Mouse (Mus musculus) forebrain, postnatal 0 days (tissue): ENCODE data around the gene Rem1. TPM values are rescaled to one million over a fixed set of nuclear protein-coding genes. Genes with fewer than 3 reads are reported as not detected.

Source experiments
- ATAC-seq: fragments of 200-750 bp; cut with Nextera tagmentation; 2 replicates; pipeline ENCODE4 v1.8.0; 2017; ENCODE audit warnings: mild to moderate bottlenecking, moderate library complexity
- DNase-seq: peaks from one replicate; pipeline ENCODE4 v3.0.0-alpha.2; 2015
- H3K27ac ChIP-seq: fragments of 300-500 bp; sonication (generic); 2 replicates; pipeline ENCODE4 v1.5.1; 2014; ENCODE audit warnings: low read depth, mild to moderate bottlenecking, antibody characterized with exemption, low read length, moderate library complexity, mixed read lengths
- H3K27me3 ChIP-seq: fragments of 300-500 bp; sonication (generic); 2 replicates; pipeline ENCODE4 v1.6.1; 2014; ENCODE audit warnings: mild to moderate bottlenecking, low read length, mixed read lengths; ENCODE audit not compliant: insufficient read depth
- H3K36me3 ChIP-seq: fragments of 300-500 bp; sonication (generic); 2 replicates; pipeline ENCODE4 v1.6.1; 2014; ENCODE audit warnings: mild to moderate bottlenecking, moderate library complexity; ENCODE audit not compliant: insufficient read depth
- H3K4me1 ChIP-seq: fragments of 300-500 bp; sonication (generic); 2 replicates; pipeline ENCODE4 v1.6.1; 2014; ENCODE audit warnings: antibody characterized with exemption; ENCODE audit not compliant: insufficient read depth
- H3K4me2 ChIP-seq: fragments of 300-500 bp; sonication (generic); 2 replicates; pipeline ENCODE4 v1.6.1; 2014; ENCODE audit warnings: low read depth, mild to moderate bottlenecking, moderate library complexity
- H3K4me3 ChIP-seq: fragments of 300-500 bp; sonication (generic); 2 replicates; pipeline ENCODE4 v1.5.1; 2014; ENCODE audit warnings: low read depth, low read length, mixed read lengths
- H3K9ac ChIP-seq: fragments of 300-500 bp; sonication (generic); 2 replicates; pipeline ENCODE4 v1.6.1; 2014; ENCODE audit warnings: mild to moderate bottlenecking
- H3K9me3 ChIP-seq: fragments of 300-500 bp; sonication (generic); 2 replicates; pipeline ENCODE4 v1.6.1; 2016; ENCODE audit warnings: low read length
- CTCF ChIP-seq: sonication (generic); IDR thresholded peaks from 2 replicates; pipeline ENCODE4 v1.5.1; 2016; ENCODE audit warnings: antibody characterized with exemption, control low read depth, low read depth
- WGBS: fragments of 180-500 bp; shearing (Covaris S2); extraction: QIAGEN DNeasy Blood & Tissue Kit; methylation state at CpG from one replicate; pipeline ENCODE4 v1.1.7; 2014; 5-methylcytosine and 5-hydroxymethylcytosine counted together
- polyA plus RNA-seq: library from polyadenylated mRNA; unstranded; fragments of >200 nt; fragmentation: Nextera tagmentation; extraction: Ambion mirVana; gene quantifications from 2 replicates; pipeline ENCODE4 v1.2.1, GENCODE M21; 2015
- total RNA-seq: library from RNA; depleted of rRNA; stranded (reverse); fragments of >200 nt; gene quantifications from 2 replicates; pipeline ENCODE4 v1.2.3, GENCODE M21; 2014

Rem1 gene
- total and polyA plus RNA-seq, 2 experiments from 2014 or later = 0.53 to 2.7 TPM

- Histone ChIP-seq H3K9ac (no peak overlapping the region), H3K27ac (no peak overlapping the region), H3K27me3 (no peaks in the 10 kb centered on the region), H3K36me3 (no peaks in the 10 kb centered on the region), H3K4me2 (no peak overlapping the region), H3K4me3 (no peak overlapping the region), H3K9me3 (no peaks in the 10 kb centered on the region), H3K4me1 (no peaks in the 10 kb centered on the region)
- no peak for ATAC-seq
- DNase-seq = no peak
- whole genome bisulfite sequencing = 90% methylated on average over 6 of the region's 6 CpGs
- TF ChIP-seq CTCF = no peak
These were observed 26.7 kb upstream of the Rem1 start for GRCm38 (mm10) chr2:152600076-152600475.

DNA sequence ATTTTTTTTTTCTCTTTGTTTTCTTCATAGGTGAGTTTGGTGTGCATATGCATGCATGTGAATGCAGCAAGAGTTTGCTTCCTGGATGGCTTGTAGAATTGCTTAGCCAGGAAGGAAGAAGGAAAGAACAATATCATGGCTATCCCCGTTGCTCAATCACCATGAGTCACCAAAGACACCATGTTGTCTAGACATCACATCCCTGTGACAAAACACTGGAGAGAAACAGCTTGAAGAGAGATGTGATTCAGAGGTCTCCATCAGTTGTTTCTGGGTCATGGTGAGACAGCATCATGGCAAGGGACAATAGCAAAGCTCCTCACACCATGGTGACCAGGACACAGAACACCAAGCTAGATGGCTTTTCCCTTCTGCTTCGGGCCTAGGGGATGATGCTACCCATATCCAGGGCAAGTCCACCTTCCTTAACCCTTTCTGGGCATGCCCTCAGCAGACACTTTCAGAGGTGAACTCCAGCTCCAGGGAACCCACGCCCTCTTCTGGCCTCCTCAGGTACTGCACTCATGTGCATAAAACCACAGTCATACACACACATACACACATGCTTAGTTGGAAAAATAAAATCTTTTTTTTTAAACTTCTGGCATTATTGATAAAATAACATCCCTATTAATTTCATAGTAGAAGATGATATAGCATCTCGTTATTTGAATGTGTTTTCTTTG is 25.3 kb upstream of the Rem1 start:
- Histone ChIP-seq H3K4me3 (no peak overlapping the region), H3K27ac (no peak overlapping the region), H3K9ac (no peak overlapping the region), H3K9me3 (no peaks in the 10 kb centered on the region), H3K4me2 (no peak overlapping the region), H3K4me1 (no peaks in the 10 kb centered on the region), H3K27me3 (no peaks in the 10 kb centered on the region), H3K36me3 (no peaks in the 10 kb centered on the region)
- WGBS = 72% methylated on average over 4 of the region's 4 CpGs
- TF ChIP-seq CTCF = peak; percentile 35
- no peak for ATAC-seq
- no peak for DNase-seq

GRCm38 (mm10) chr2:152604057-152604456 is 22.7 kb upstream of the Rem1 start, which contains the start of gene Defb36:
Gene Defb36, plus strand, starts transcription at chr2:152604327.
- peak; percentile 43 for TF ChIP-seq CTCF
- H3K9ac ChIP-seq = no peak within 1 kb of the TSS
- ATAC-seq (no peak), DNase-seq (no peak)
- H3K4me2 ChIP-seq = no peak within 1 kb of the TSS
- no peaks in the 10 kb centered on the region for H3K27me3 ChIP-seq
- no peaks in the 10 kb centered on the region for H3K4me1 ChIP-seq
- no peaks in the 10 kb centered on the region for H3K36me3 ChIP-seq
- no peak within 1 kb of the TSS for H3K4me3 ChIP-seq
- 83% methylated on average over 15 of the region's 15 CpGs for WGBS
- H3K27ac ChIP-seq = no peak within 1 kb of the TSS
- H3K9me3 ChIP-seq = no peaks in the 10 kb centered on the region; the same call in 1 of the 2 replicates

DNA sequence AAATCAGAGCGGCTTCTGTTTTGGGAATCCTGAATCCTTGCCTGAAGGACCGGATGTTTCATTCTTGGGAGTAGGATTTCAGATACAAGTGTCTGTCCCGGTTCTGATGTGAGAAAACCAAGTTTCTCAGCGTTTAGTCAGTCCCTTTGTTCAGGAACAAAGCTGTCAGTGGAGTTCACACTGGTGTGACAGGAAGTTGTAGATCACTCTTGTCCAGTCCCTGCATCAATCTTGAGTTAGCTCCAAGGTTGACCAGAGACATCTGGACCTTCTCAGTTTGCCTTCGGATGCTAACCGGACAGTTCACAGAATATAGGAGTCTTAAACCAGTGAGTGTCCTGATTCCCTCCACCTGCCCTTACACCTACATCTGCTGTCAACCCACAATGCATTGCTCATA is 19.0 kb upstream of the Rem1 start:
- H3K4me3 ChIP-seq = no peak overlapping the region
- ATAC-seq (no peak), DNase-seq (no peak)
- no peak overlapping the region for H3K9ac ChIP-seq
- no peaks in the 10 kb centered on the region for H3K27me3 ChIP-seq
- H3K9me3 ChIP-seq = no peaks in the 10 kb centered on the region; the same call in 1 of the 2 replicates
- H3K27ac ChIP-seq = no peak overlapping the region
- H3K36me3 ChIP-seq = no peaks in the 10 kb centered on the region
- H3K4me1 ChIP-seq = no peaks in the 10 kb centered on the region
- WGBS = 76% methylated on average over 6 of the region's 6 CpGs
- TF ChIP-seq CTCF = no peak
- H3K4me2 ChIP-seq = no peak overlapping the region

GRCm38 (mm10) chr2:152608719-152609118 is 18.0 kb upstream of the Rem1 start:
- H3K4me3 ChIP-seq = no peak overlapping the region
- H3K27me3 ChIP-seq = no peaks in the 10 kb centered on the region
- no peak overlapping the region for H3K27ac ChIP-seq
- H3K4me1 ChIP-seq = no peaks in the 10 kb centered on the region
- ATAC-seq (no peak), DNase-seq (no peak)
- 94% methylated on average over 1 of the region's 1 CpGs for WGBS
- H3K36me3 ChIP-seq = no peaks in the 10 kb centered on the region
- H3K9ac ChIP-seq = no peak overlapping the region
- no peaks in the 10 kb centered on the region; the same call in 1 of the 2 replicates for H3K9me3 ChIP-seq
- no peak overlapping the region for H3K4me2 ChIP-seq
- 0 out of 2 replicates have a peak, but pooled peaks have one; percentile 13 for TF ChIP-seq CTCF

DNA sequence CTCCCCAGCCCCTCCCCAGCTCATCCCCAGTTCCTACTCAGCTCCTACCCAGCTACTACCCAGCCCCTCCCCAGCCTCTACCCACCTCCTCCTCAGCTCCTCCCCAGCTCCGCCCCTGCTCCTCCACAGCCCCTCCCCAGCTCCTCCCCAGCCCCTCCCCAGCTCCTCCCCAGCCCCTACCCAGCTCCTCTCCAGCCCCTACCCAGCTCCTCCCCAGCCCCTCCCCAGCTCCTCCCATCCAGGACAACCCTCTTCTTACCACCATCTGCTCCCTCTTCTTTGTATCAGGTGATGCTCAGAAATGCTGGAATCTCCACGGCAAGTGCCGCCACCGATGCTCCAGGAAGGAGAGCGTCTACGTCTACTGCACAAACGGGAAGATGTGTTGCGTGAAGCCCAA is 14.6 kb upstream of the Rem1 start:
- no peak overlapping the region for H3K27ac ChIP-seq
- no peaks in the 10 kb centered on the region for H3K4me1 ChIP-seq
- no peak overlapping the region for H3K4me2 ChIP-seq
- 36% methylated on average over 7 of the region's 8 CpGs for WGBS
- H3K4me3 ChIP-seq = no peak overlapping the region
- no peaks in the 10 kb centered on the region for H3K36me3 ChIP-seq
- no peaks in the 10 kb centered on the region for H3K27me3 ChIP-seq
- no peak overlapping the region for H3K9ac ChIP-seq
- TF ChIP-seq CTCF = no peak
- no peak for DNase-seq
- ATAC-seq = no peak
- no peaks in the 10 kb centered on the region; the same call in 1 of the 2 replicates for H3K9me3 ChIP-seq

GRCm38 (mm10) chr2:152615563-152615962 is 11.2 kb upstream of the Rem1 start:
- peak; percentile 93 for TF ChIP-seq CTCF
- Histone ChIP-seq H3K4me2 (no peak overlapping the region), H3K4me1 (no peaks in the 10 kb centered on the region), H3K4me3 (no peak overlapping the region), H3K27ac (no peak overlapping the region), H3K9me3 (no peaks in the 10 kb centered on the region), H3K9ac (no peak overlapping the region), H3K36me3 (no peaks in the 10 kb centered on the region), H3K27me3 (no peaks in the 10 kb centered on the region)
- peak; percentile 85 for ATAC-seq
- peak; percentile 82 for DNase-seq
- WGBS = 13% methylated on average over 7 of the region's 7 CpGs
